Mouse (Mus musculus): ENCODE measurements around the gene Exoc7. TPM values are rescaled to one million over a fixed set of nuclear protein-coding genes. Genes with fewer than 3 reads are reported as not detected.

The Exoc7 gene
- total and polyA plus RNA-seq, 3 experiments = 13.6 to 30.9 (median 18.6) TPM

DNA sequence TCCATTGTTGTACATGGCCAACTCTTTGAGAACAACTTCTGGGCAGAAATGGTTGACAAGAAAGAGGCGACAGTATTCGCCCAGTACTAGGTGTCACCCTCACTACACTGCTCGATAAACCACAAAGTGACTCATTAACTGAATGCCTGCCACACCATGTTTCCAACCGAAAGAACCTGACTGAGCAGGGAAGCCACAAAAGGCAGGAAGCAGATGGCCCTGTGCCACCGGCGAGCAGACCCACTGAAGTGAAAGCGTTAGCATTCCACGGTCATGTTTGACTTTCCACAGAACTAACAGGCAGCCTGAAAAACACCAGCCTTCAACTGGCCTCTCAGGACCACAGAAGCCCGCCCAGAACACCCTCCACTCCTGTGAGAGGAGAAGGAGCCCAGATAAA is 52.4 kb downstream of the Exoc7 start:
- no peak for DNase-seq (ENCODE audit: low spot score)

DNA sequence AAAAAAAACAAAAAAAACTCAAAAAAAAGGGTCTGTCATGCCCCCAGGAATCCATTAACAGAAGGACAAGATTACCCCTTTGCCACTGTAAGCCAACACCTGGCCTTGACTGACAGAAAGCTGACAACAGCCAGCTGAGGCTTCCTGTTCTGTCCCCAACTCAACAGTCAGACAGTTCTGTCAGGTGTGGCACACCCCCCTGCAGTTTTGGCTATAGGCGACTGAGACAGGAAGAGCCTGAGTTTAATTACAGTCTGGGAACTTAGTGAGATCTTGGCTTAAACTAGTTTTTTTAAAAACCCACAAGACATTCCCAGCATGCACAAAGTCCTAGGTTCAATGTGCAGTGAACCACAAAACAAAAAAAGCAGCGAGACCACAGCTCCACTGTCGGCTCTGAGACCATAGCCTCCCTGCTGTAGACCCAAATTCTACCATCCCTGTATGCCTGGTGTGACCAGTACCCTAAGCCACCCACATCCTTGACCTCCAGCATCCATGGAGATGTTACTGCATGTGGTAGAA is 53.9 kb downstream of the Exoc7 start:
- Histone ChIP-seq H3K27me3 (ENCODE audit: insufficient read depth, low read length) (no peaks in the 10 kb centered on the region), H3K4me1 (ENCODE audit: insufficient read depth, low read depth, low read length) (peaks cover 12% of the 10 kb centered on the region), H3K4me3 (ENCODE audit: low read depth, low read length) (no peak overlapping the region), H3K36me3 (replicated peaks) (peaks cover 100% of the 10 kb centered on the region), H3K9me3 (replicated peaks) (no peaks in the 10 kb centered on the region)
- no peak for ATAC-seq (ENCODE audit: extremely low read depth, insufficient number of reproducible peaks, low FRiP score, poor library complexity, severe bottlenecking)
- no peak for TF ChIP-seq GATA2 (IDR thresholded peaks at IDR 0.05; ENCODE audit: borderline replicate concordance, low read depth, low read length)
- no peak for TF ChIP-seq POLR2AphosphoS5 (IDR thresholded peaks at IDR 0.05; ENCODE audit: insufficient replicate concordance, low read depth, low read length)
- TF ChIP-seq GATA1 (IDR thresholded peaks at IDR 0.05; ENCODE audit: borderline replicate concordance, low read length) = no peak
- TF ChIP-seq CTCF (IDR thresholded peaks at IDR 0.05; ENCODE audit: low read depth, low read length) = no peak
- no peak for TF ChIP-seq TAL1 (conservative IDR thresholded peaks at IDR 0.05; ENCODE audit: low read depth, low read length)
- DNase-seq (ENCODE audit: low spot score) = no peak

More for the DNA sequence above, 52.4 kb downstream of the Exoc7 start:
- peaks cover 12% of the 10 kb centered on the region for H3K4me1 ChIP-seq (ENCODE audit: insufficient read depth, low read depth, low read length)
- no peak for TF ChIP-seq CTCF (IDR thresholded peaks at IDR 0.05; ENCODE audit: low read depth, low read length)
- no peak for TF ChIP-seq GATA1 (IDR thresholded peaks at IDR 0.05; ENCODE audit: borderline replicate concordance, low read length)
- TF ChIP-seq GATA2 (IDR thresholded peaks at IDR 0.05; ENCODE audit: borderline replicate concordance, low read depth, low read length) = no peak
- TF ChIP-seq POLR2AphosphoS5 (IDR thresholded peaks at IDR 0.05; ENCODE audit: insufficient replicate concordance, low read depth, low read length) = no peak
- no peak for TF ChIP-seq TAL1 (conservative IDR thresholded peaks at IDR 0.05; ENCODE audit: low read depth, low read length)
- no peaks in the 10 kb centered on the region for H3K27me3 ChIP-seq (ENCODE audit: insufficient read depth, low read length)
- H3K4me3 ChIP-seq (ENCODE audit: low read depth, low read length) = no peak overlapping the region
- H3K36me3 ChIP-seq (replicated peaks) = peaks cover 100% of the 10 kb centered on the region
- H3K9me3 ChIP-seq (replicated peaks) = no peaks in the 10 kb centered on the region
- peak; percentile 57 for ATAC-seq (ENCODE audit: extremely low read depth, insufficient number of reproducible peaks, low FRiP score, poor library complexity, severe bottlenecking)

DNA sequence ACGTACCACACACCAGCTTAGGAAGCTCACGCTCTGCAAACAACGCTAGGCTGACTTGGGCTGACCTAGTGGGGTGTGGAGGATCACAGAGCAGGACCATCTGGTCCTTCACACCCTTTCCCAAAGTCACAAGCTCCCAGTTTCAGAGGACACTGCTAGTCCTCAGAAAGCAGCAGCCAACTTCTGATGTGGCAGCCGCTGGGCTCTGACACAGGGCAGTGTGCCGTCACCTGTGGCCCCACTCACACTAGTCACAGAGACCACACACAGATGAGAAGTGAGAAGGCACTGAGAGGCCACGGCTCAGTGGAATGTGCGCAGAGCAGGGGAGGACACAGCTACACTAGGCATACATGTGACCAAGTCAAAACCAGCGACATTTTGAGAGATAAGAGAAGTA is 56.1 kb downstream of the Exoc7 start:
- Histone ChIP-seq H3K27me3 (ENCODE audit: insufficient read depth, low read length) (no peaks in the 10 kb centered on the region), H3K4me3 (ENCODE audit: low read depth, low read length) (no peak overlapping the region), H3K9me3 (replicated peaks) (no peaks in the 10 kb centered on the region), H3K36me3 (replicated peaks) (peaks cover 100% of the 10 kb centered on the region), H3K4me1 (ENCODE audit: insufficient read depth, low read depth, low read length) (peaks cover 8% of the 10 kb centered on the region)
- DNase-seq (ENCODE audit: low spot score) (no peak), ATAC-seq (ENCODE audit: extremely low read depth, insufficient number of reproducible peaks, low FRiP score, poor library complexity, severe bottlenecking) (no peak)
- TF ChIP-seq POLR2AphosphoS5 (IDR thresholded peaks at IDR 0.05; ENCODE audit: insufficient replicate concordance, low read depth, low read length) (no peak), CTCF (IDR thresholded peaks at IDR 0.05; ENCODE audit: low read depth, low read length) (no peak), GATA2 (IDR thresholded peaks at IDR 0.05; ENCODE audit: borderline replicate concordance, low read depth, low read length) (no peak), GATA1 (IDR thresholded peaks at IDR 0.05; ENCODE audit: borderline replicate concordance, low read length) (no peak), TAL1 (conservative IDR thresholded peaks at IDR 0.05; ENCODE audit: low read depth, low read length) (no peak)

DNA sequence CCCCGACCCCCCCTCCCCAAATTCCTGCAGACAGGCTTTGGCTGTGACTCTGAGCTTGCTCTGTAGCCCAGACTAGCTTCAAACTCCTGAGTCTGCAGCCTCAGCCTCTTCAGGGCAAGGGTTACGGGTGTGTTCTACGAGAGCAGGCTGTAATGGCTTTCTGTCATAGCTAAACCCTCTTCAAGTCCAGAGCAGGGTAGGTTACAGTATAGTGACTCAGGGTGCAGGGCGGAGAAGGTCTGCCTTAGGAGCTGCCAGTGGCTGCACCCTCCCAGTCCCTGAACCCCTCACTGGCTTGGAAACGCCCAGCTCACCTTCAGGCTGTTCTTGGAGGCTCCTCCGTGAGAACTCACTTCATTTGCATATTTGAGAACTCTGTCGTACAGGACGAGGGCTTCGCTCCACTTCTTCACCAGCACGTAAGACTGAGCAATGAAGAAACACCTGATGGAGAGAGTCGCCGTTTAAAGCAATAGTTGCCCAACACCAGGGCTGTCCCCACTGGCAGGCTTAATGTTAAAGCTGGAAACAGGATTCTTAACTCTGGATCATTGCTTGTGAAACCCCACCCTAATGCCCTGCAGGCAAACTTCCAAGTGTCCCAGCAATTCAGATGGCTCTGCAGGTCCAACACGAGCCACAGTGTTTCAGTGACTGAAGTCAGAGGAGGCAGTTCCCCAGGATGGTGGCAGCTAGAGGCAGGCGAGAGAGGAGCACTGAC is 59.4 kb downstream of the Exoc7 start:
- ATAC-seq (ENCODE audit: extremely low read depth, insufficient number of reproducible peaks, low FRiP score, poor library complexity, severe bottlenecking) = no peak
- no peaks in the 10 kb centered on the region for H3K27me3 ChIP-seq (ENCODE audit: insufficient read depth, low read length)

DNA sequence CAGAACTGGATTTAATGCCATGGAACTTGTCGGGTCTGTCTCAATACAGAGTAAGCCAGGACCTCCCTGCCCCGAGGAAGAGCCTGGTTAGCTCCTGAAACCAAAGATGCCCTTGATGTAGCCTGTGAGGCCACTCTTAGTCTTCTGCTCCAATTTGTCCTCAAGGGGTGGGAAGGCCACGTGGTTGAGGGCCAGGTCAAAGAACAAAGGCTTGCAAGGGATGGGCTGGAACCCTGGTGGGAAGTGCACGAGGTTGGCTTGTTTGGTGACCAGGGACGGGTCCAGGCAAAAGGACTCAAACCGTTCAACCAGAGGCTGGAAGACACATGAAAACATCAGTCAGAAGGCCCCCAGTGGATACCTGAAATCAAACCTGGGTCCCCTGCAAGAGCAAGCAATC is 61.4 kb downstream of the Exoc7 start:
- Histone ChIP-seq H3K27me3 (ENCODE audit: insufficient read depth, low read length) (no peaks in the 10 kb centered on the region), H3K36me3 (replicated peaks) (peaks cover 84% of the 10 kb centered on the region), H3K4me1 (ENCODE audit: insufficient read depth, low read depth, low read length) (no peaks in the 10 kb centered on the region), H3K4me3 (ENCODE audit: low read depth, low read length) (no peak overlapping the region), H3K9me3 (replicated peaks) (no peaks in the 10 kb centered on the region)
- DNase-seq (ENCODE audit: low spot score) (no peak), ATAC-seq (ENCODE audit: extremely low read depth, insufficient number of reproducible peaks, low FRiP score, poor library complexity, severe bottlenecking) (no peak)
- TF ChIP-seq POLR2AphosphoS5 (IDR thresholded peaks at IDR 0.05; ENCODE audit: insufficient replicate concordance, low read depth, low read length) (no peak), CTCF (IDR thresholded peaks at IDR 0.05; ENCODE audit: low read depth, low read length) (no peak)

More for the DNA sequence above, 59.4 kb downstream of the Exoc7 start:
- Histone ChIP-seq H3K4me1 (ENCODE audit: insufficient read depth, low read depth, low read length) (no peaks in the 10 kb centered on the region), H3K9me3 (replicated peaks) (no peaks in the 10 kb centered on the region), H3K36me3 (replicated peaks) (peaks cover 100% of the 10 kb centered on the region), H3K4me3 (ENCODE audit: low read depth, low read length) (no peak overlapping the region)
- TF ChIP-seq TAL1 (conservative IDR thresholded peaks at IDR 0.05; ENCODE audit: low read depth, low read length) = no peak
- TF ChIP-seq GATA2 (IDR thresholded peaks at IDR 0.05; ENCODE audit: borderline replicate concordance, low read depth, low read length) = no peak
- TF ChIP-seq GATA1 (IDR thresholded peaks at IDR 0.05; ENCODE audit: borderline replicate concordance, low read length) = no peak
- DNase-seq (ENCODE audit: low spot score) = no peak

DNA sequence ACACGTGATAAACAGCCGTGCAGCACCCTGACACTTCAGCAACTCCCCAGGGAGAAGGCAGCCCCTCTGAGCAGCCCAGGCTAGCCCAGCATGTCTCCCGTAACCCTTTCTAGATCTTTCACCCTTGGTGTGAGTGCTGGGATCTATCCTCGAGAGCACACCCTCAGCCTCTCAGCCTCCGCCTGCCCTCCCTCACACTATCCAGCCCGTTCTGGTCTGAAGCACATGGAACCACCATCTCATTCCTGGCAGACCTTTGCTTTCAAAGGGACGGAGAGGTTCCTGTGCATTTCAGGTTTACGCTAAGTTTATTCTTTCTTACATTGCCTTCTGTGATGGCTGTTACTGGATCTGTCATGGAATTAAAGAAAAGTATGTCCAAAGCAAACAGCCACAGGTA is 62.5 kb downstream of the Exoc7 start:
- H3K9me3 ChIP-seq (replicated peaks) = no peaks in the 10 kb centered on the region
- no peaks in the 10 kb centered on the region for H3K4me1 ChIP-seq (ENCODE audit: insufficient read depth, low read depth, low read length)
- H3K27me3 ChIP-seq (ENCODE audit: insufficient read depth, low read length) = peaks cover 4% of the 10 kb centered on the region
- H3K36me3 ChIP-seq (replicated peaks) = peaks cover 73% of the 10 kb centered on the region
- TF ChIP-seq GATA2 (IDR thresholded peaks at IDR 0.05; ENCODE audit: borderline replicate concordance, low read depth, low read length) = no peak
- TF ChIP-seq GATA1 (IDR thresholded peaks at IDR 0.05; ENCODE audit: borderline replicate concordance, low read length) = no peak
- no peak for TF ChIP-seq TAL1 (conservative IDR thresholded peaks at IDR 0.05; ENCODE audit: low read depth, low read length)
- TF ChIP-seq POLR2AphosphoS5 (IDR thresholded peaks at IDR 0.05; ENCODE audit: insufficient replicate concordance, low read depth, low read length) = no peak
- no peak for TF ChIP-seq CTCF (IDR thresholded peaks at IDR 0.05; ENCODE audit: low read depth, low read length)
- DNase-seq (ENCODE audit: low spot score) = no peak
- no peak for ATAC-seq (ENCODE audit: extremely low read depth, insufficient number of reproducible peaks, low FRiP score, poor library complexity, severe bottlenecking)
- H3K4me3 ChIP-seq (ENCODE audit: low read depth, low read length) = no peak overlapping the region
